ENCODE assay signal across 18 mouse cellular contexts in the genomic region with DNA sequence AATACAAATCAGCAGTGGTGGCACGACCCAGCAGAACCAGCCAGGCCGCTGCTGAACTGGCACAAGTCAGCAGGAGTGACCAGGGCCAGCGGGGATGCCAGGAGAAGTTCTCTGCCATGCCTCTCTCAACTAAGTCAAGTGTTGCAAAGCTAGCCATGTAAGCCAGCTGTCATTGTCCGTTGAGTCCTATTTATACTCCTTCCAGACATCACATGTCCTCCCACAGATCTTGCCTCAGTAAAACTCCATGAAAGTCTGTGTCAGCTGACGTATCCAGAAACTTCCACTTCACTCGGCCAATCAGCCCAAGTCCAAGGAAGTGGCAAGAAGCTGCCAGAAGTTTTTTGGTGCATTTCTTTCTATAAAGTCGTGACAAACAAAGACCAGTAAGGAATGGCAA.
DNase-seq lines count a peak whose midpoint lies in the region; TF ChIP-seq lines count a peak whose summit lies in the region.
"Had no signal": no experiment of that assay in that cellular context is flagged by ENCODE, and none has a peak within 500 bp of the region (broad histone marks: within the 10 kb centered on the region; RNA-seq: fewer than 3 reads in every experiment).

No protein-coding gene starts in this region.

- no peak overlapping the region for H3K27ac ChIP-seq in heart, embryonic 10.5 days
- H3K27ac ChIP-seq: embryonic facial prominence, embryonic 10.5 days; embryonic facial prominence, embryonic 12.5 days; forebrain, embryonic 13.5 days; forebrain, embryonic 15.5 days had no signal

- peak; percentile 63 for DNase-seq in heart, adult 11 months
- DNase-seq in heart, embryonic 10.5 days (ENCODE audit: low spot score), result no peak
- DNase-seq in right cerebral cortex, adult 18-20 months, result peak; percentile 11
- DNase-seq in right cerebral cortex, adult 2 months (ENCODE audit: low spot score in 2 of 2), result no peak
- no peak for DNase-seq in urinary bladder, adult 2 months (ENCODE audit: low spot score)
- DNase-seq: adrenal gland, adult 2 months; adrenal gland, postnatal 10 days; adrenal gland, postnatal 25 days; cerebellum, adult 11-12 months; cerebellum, adult 2 months; cerebellum, adult 9-10 months; cerebellum, postnatal 10 days; cerebellum, postnatal 25 days had no signal

- peak overlapping the region; percentile 43 for H3K4me2 ChIP-seq in myocyte (ENCODE audit: low read depth)
- H3K4me2 ChIP-seq: embryonic facial prominence, embryonic 12.5 days; forebrain, embryonic 13.5 days; forebrain, embryonic 15.5 days had no signal

- no peaks in the 10 kb centered on the region for H3K79me2 ChIP-seq in myocyte (ENCODE audit: control insufficient read depth, insufficient read depth)

- no peak overlapping the region for H3ac ChIP-seq in myocyte (ENCODE audit: control insufficient read depth, insufficient read length)

- no peaks in the 10 kb centered on the region for H3K36me3 ChIP-seq in heart, embryonic 10.5 days
- H3K36me3 ChIP-seq in myocyte (ENCODE audit: control insufficient read depth, insufficient read depth), result no peaks in the 10 kb centered on the region
- H3K36me3 ChIP-seq: embryonic facial prominence, embryonic 10.5 days; embryonic facial prominence, embryonic 12.5 days; forebrain, embryonic 15.5 days had no signal

- H3K4me1 ChIP-seq in heart, embryonic 10.5 days, result no peaks in the 10 kb centered on the region
- H3K4me1 ChIP-seq: embryonic facial prominence, embryonic 10.5 days; embryonic facial prominence, embryonic 12.5 days; forebrain, embryonic 13.5 days; forebrain, embryonic 15.5 days had no signal

- WGBS in heart, embryonic 10.5 days, result 66% methylated on average over 7 of the region's 7 CpGs

- H3K4me3 ChIP-seq in heart, embryonic 10.5 days, result no peak overlapping the region
- H3K4me3 ChIP-seq in myocyte, result no peak overlapping the region
- H3K4me3 ChIP-seq: embryonic facial prominence, embryonic 10.5 days; embryonic facial prominence, embryonic 12.5 days; forebrain, embryonic 13.5 days; forebrain, embryonic 15.5 days had no signal

- TF ChIP-seq POLR2A in myocyte (IDR thresholded peaks at IDR 0.05; ENCODE audit: insufficient read length, low read depth), result no peak

- no peaks in the 10 kb centered on the region for H3K9me3 ChIP-seq in heart, embryonic 10.5 days
- H3K9me3 ChIP-seq: embryonic facial prominence, embryonic 10.5 days; forebrain, embryonic 13.5 days; forebrain, embryonic 15.5 days had no signal

- H3K27me3 ChIP-seq in heart, embryonic 10.5 days (ENCODE audit: insufficient read depth, poor library complexity, severe bottlenecking), result no peaks in the 10 kb centered on the region
- H3K27me3 ChIP-seq in myocyte (ENCODE audit: control insufficient read depth, insufficient read depth, insufficient read length), result no peaks in the 10 kb centered on the region
- H3K27me3 ChIP-seq: embryonic facial prominence, embryonic 12.5 days; forebrain, embryonic 13.5 days; forebrain, embryonic 15.5 days had no signal

TF ChIP-seq in myocyte, 11 proteins besides CTCF, POLR2A, EP300 and RAD21:
- TF ChIP-seq POLR2AphosphoS2 (IDR thresholded peaks at IDR 0.05; ENCODE audit: insufficient read length, low read depth) (no peak), MYOD1 (IDR thresholded peaks at IDR 0.05; ENCODE audit: control insufficient read depth in 1 of 3, insufficient read length in 2 of 3, low read depth in 2 of 3) (peak; percentile 59 to 94 (median 83)), USF1 (IDR thresholded peaks at IDR 0.05; ENCODE audit: low read depth) (peak; percentile 55), TCF12 (IDR thresholded peaks at IDR 0.05; ENCODE audit: insufficient read depth, poor library complexity, severe bottlenecking) (no peak), MYOG (IDR thresholded peaks at IDR 0.05; ENCODE audit: control insufficient read depth in 1 of 3, insufficient read depth in 1 of 3, insufficient read length in 2 of 3, low read depth in 2 of 3) (peak in 1 of 3 experiments; percentile 29), SRF (IDR thresholded peaks at IDR 0.05; ENCODE audit: control insufficient read depth, insufficient read length, low read depth) (no peak)

Comparison
In these comparisons a context has a peak if more than half of its experiments do, and no peak if none do; other contexts are left out.
1. DNase-seq: peak in heart, adult 11 months (single experiment) and right cerebral cortex, adult 18-20 months (single experiment); none in heart, embryonic 10.5 days (single experiment), right cerebral cortex, adult 2 months (0 of 2) and urinary bladder, adult 2 months (single experiment).